ENCODE assay signal across 8 mouse cellular contexts in genomic region chr3:52401162-52401928, GRCm38 (mm10).
DNase-seq lines count a peak whose midpoint lies in the region; ATAC-seq and TF ChIP-seq lines count a peak whose summit lies in the region.

No protein-coding gene starts in this region.

- peaks cover 60% of the 10 kb centered on the region for H3K4me1 ChIP-seq in embryonic facial prominence, embryonic 10.5 days
- peaks cover 5% of the 10 kb centered on the region; the same call in 1 of the 2 replicates for H3K4me1 ChIP-seq in intestine, postnatal 0 days (replicated peaks; ENCODE audit: control insufficient read depth, insufficient read depth, low read length)
- H3K4me1 ChIP-seq in midbrain, embryonic 10.5 days, result peaks cover 37% of the 10 kb centered on the region

- peak overlapping the region; percentile 64 for H3K4me2 ChIP-seq in intestine, postnatal 0 days (replicated peaks; ENCODE audit: low read depth)

- H3K27ac ChIP-seq in embryonic facial prominence, embryonic 10.5 days (replicated peaks), result peak overlapping the region; percentile 78
- no peak overlapping the region for H3K27ac ChIP-seq in intestine, postnatal 0 days (ENCODE audit: low read depth, low read length)
- peak overlapping the region; percentile 81 for H3K27ac ChIP-seq in midbrain, embryonic 10.5 days (replicated peaks)

- H3K4me3 ChIP-seq in embryonic facial prominence, embryonic 10.5 days, result peak overlapping the region; percentile 50
- H3K4me3 ChIP-seq in intestine, postnatal 0 days (ENCODE audit: low read depth, low read length), result peak overlapping the region; percentile 22
- peak overlapping the region; percentile 52 for H3K4me3 ChIP-seq in midbrain, embryonic 10.5 days

- 0 out of 2 replicates have a peak, but pooled peaks have one; percentile 38 for ATAC-seq in intestine, postnatal 0 days
- no peak; the same call in 1 of the 2 replicates for ATAC-seq in erythroid progenitor cell, adult 5-6 weeks (replicated peaks; ENCODE audit: low FRiP score, poor library complexity, severe bottlenecking)

- H3K36me3 ChIP-seq in embryonic facial prominence, embryonic 10.5 days (replicated peaks), result no peaks in the 10 kb centered on the region
- no peaks in the 10 kb centered on the region for H3K36me3 ChIP-seq in intestine, postnatal 0 days (ENCODE audit: control insufficient read depth, insufficient read depth)
- H3K36me3 ChIP-seq in midbrain, embryonic 10.5 days, result no peaks in the 10 kb centered on the region

- intact Hi-C loops in left cerebral cortex, postnatal 36 days (cut with DNase I), result no loop called here

- H3K27me3 ChIP-seq in embryonic facial prominence, embryonic 10.5 days (replicated peaks; ENCODE audit: low read depth, poor library complexity, severe bottlenecking), result peaks cover 53% of the 10 kb centered on the region
- no peaks in the 10 kb centered on the region for H3K27me3 ChIP-seq in intestine, postnatal 0 days (replicated peaks; ENCODE audit: control insufficient read depth, insufficient read depth, low read length)
- H3K27me3 ChIP-seq in midbrain, embryonic 10.5 days (ENCODE audit: low read depth, poor library complexity, severe bottlenecking), result peaks cover 48% of the 10 kb centered on the region

- TF ChIP-seq CTCF in intestine, postnatal 0 days (IDR thresholded peaks at IDR 0.05; ENCODE audit: low read depth), result peak; percentile 40

- peak; percentile 68 for DNase-seq in ZHBTc4 (ENCODE audit: low read depth, low spot score)
- DNase-seq in embryonic facial prominence, embryonic 10.5 days (ENCODE audit: low spot score), result peak; percentile 55
- peak; percentile 76 to 77 for DNase-seq in heart, adult 18-20 months
- peak; percentile 26 to 30 for DNase-seq in left cerebral cortex, postnatal 36 days (ENCODE audit: low spot score in 2 of 2)
- peak; percentile 68 for DNase-seq in midbrain, embryonic 10.5 days (ENCODE audit: low spot score)
- DNase-seq in right cerebral cortex, postnatal 4 days, result peak; percentile 30

- H3K9me3 ChIP-seq in embryonic facial prominence, embryonic 10.5 days, result no peaks in the 10 kb centered on the region
- H3K9me3 ChIP-seq in intestine, postnatal 0 days (ENCODE audit: control insufficient read depth), result no peaks in the 10 kb centered on the region
- no peaks in the 10 kb centered on the region for H3K9me3 ChIP-seq in midbrain, embryonic 10.5 days (replicated peaks)

- 2% methylated on average over 26 of the region's 26 CpGs for WGBS in embryonic facial prominence, embryonic 10.5 days
- WGBS in intestine, postnatal 0 days, result 6% methylated on average over 26 of the region's 26 CpGs
- 1% methylated on average over 26 of the region's 26 CpGs for WGBS in midbrain, embryonic 10.5 days

- H3K9ac ChIP-seq in intestine, postnatal 0 days (ENCODE audit: low read depth, low read length), result no peak overlapping the region; the same call in 1 of the 2 replicates
